Mouse (Mus musculus): ENCODE measurements at regions not wholly inside any gene's neighbourhood (a gene's known extent, or its start where the extent isn't known, plus 50 kb on each side); places are given as distances from the start of the nearest gene placed in this dataset.
"Not testable (repeated sequence)": the region's sequence is repeated elsewhere in the genome, so short reads cannot be mapped to it uniquely, and the experiment has no call there.

DNA sequence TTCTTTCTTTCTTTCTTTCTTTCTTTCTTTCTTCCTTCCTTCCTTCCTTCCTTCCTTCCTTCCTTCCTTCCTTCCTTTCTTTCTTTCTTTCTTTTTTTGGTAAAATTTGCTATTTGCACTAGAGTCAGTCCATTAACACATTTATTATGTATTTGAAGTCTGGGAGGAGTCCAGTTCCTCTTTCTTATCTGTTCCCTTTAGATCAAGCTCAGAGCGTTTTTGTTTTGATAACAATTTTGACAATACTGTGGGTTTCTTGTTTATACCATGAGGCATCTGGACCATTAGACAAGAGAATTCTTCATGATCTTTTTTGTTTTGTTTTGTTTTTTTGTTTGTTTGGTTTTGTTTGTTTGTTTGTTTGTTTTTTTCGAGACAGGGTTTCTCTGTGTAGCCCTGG is 52.3 kb upstream of the Cttnbp2 start:
- not testable (repeated sequence) for DNase-seq

DNA sequence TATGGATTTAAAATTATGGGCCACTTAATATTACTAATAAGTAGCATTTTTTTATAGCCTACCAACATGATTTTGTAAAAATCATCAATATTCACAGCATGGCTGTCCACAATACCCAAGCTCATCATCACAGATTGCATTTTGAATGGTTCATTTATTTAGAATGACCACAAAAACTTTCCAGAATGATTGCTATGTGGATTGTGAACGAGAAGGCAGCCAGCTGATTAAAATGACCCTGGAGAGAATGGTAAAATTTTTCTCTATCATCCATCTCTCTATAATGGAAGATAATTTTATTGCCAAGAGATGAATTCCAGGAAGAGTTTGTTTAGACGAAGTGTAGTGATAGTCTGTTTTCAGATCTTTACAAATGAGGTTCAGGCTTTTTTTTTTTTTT is 54.6 kb upstream of the Cttnbp2 start:
- DNase-seq: no peak

- DNase-seq: peak; percentile 17
Measured at GRCm38 (mm10) chr6:18578501-18578900, 63.9 kb upstream of the Cttnbp2 start.

DNA sequence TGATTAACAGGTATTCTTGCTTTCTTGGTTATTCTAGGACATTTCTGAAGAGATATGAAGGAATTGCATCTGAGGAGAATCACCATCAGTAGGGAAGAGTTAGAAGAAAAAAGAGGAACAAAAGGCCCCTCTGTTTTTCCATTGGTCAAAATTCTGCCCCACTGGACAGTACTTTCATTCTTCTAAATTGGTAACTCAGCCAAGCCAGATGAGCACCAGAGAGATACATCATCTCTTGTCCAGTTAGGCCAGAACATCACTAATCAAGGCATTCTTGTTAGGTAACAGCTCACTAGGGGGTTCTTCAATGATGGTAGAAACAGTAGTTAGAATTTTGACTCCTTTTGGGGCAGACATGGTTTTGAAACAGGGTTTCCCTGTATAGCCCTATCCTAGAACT is 74.8 kb upstream of the Cttnbp2 start:
- no peak for DNase-seq

GRCm38 (mm10) chr6:18596680-18597079 is 82.0 kb upstream of the Cttnbp2 start:
- DNase-seq: no peak

DNA sequence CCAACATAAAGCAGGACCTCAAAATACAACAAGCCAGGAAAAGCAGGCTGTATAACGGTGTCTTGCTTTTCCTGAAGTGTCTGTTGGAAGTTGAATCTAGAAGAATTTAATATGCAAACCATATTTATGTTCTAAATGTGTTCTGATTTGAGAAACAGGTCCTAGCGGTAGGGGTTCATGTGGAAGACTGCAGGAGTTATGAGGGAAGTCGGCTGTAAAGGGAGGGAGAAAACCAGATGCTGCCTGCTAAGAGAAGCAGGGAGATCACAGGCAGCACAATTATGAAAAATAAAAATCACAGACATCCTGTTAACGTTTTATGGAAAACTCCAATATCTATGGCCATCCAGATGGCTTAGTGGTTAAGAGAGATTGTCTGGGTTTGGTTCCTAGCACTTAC is 85.0 kb upstream of the Cttnbp2 start:
- DNase-seq: no peak

- no peak for DNase-seq
Measured at GRCm38 (mm10) chr6:18601926-18602325, 87.3 kb upstream of the Cttnbp2 start.

GRCm38 (mm10) chr6:18621372-18622262 is 107.0 kb upstream of the Cttnbp2 start:
- no peak for DNase-seq

GRCm38 (mm10) chr6:18628591-18628990 is 113.9 kb upstream of the Cttnbp2 start:
- DNase-seq: no peak

GRCm38 (mm10) chr6:18633540-18634200 is 119.0 kb upstream of the Cttnbp2 start:
- DNase-seq: no peak

DNA sequence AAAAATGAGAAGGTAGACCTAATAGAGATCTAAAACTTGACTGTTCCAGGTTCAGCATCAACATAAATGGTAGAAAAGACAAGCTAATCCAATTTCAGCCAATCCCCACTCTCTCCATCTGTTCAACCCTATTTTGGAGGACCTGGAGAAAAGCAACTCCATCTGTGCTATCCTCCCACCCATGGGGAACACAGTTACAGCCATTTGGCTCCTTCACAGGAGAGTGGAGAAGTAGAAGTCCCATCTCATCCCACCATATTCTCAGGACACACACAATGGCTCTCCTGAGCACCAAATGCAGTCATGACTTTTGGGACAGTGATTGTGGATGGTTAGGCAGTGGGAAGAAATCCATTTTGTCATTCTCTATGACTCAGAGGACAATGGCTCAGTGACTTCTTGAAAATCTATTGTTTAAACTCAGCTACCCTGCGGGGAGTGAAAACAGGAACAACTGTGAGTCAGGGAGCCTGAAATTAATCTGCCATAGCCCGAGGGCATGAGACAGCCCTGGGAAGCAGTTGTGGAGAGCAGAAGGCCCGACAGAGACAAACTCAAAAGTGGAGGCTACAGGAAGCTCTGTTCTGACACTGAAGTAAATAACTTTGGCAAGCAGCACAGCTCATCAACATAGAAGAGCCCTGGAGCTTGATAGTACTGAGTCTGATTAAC is 125.2 kb upstream of the Cttnbp2 start:
- peak; percentile 83 for DNase-seq

GRCm38 (mm10) chr6:18648898-18649591 is 134.4 kb upstream of the Cttnbp2 start:
- DNase-seq: no peak

DNA sequence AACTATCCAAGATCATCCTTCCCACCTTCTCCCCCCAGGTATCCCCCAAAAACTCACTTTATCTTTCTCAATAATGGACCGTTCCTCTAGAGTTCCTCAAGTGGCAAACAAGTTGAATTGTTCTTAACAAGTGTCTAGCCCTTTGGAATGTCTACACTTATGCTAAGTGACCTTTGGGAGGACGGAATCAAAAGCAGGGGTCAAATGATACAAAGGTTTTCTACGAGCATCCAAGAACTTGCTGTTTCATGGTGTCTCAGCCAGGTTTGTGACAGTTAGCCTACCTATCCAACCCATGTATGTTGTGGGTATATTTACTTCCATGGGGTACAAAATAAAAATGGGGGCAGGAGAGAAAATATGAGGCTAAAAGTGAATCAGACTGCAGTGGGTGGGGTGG is 136.7 kb upstream of the Cttnbp2 start:
- no peak for DNase-seq

GRCm38 (mm10) chr6:18652006-18652601 is 137.5 kb upstream of the Cttnbp2 start:
- DNase-seq: no peak

DNA sequence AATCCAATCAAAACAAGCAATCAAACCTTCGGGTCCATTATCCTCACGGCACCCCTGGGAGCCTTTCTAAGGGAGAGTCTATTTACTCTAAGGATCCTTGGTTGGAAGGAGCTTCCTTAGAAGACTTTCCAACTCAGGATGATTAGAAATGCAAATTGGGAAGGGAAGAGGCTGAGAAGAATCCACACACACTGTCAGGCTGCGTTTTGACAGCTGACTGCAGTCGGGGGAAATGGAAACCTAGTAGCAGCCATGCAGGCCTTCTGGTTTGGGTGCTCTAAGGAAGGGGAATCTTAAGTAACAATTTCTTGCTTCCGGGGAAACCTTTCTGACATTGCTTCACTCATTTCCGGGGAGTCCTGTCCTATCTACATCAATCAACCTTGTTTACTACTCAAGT is 139.6 kb upstream of the Cttnbp2 start:
- no peak for DNase-seq

- DNase-seq: no peak
Measured at GRCm38 (mm10) chr6:18656202-18656601, 141.6 kb upstream of the Cttnbp2 start.

GRCm38 (mm10) chr6:18656772-18657401 is 142.2 kb upstream of the Cttnbp2 start:
- DNase-seq: no peak

- DNase-seq: no peak
Measured at GRCm38 (mm10) chr6:18664687-18665086, 150.0 kb upstream of the Cttnbp2 start.

DNA sequence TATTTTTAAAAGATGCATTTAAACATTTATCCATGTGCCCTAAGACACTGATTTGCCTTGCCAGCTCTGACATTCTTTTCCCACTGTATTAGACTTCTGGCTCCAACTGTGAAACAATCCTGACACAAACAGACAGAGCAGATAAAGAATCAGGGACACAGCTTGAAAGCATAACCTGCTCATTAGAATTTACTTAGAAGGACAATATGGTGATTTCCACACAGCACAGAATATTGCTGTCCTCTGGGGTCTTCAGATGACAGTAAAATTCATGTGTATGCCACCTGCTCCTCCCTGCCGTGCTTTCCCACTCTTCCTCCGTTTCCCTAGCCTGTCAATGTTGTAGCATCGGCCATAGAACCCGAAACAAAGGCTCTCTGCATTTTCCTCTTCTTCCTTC is 151.3 kb upstream of the Cttnbp2 start:
- DNase-seq: no peak

- no peak for DNase-seq
Measured at GRCm38 (mm10) chr6:18666543-18666942, 151.9 kb upstream of the Cttnbp2 start.

DNA sequence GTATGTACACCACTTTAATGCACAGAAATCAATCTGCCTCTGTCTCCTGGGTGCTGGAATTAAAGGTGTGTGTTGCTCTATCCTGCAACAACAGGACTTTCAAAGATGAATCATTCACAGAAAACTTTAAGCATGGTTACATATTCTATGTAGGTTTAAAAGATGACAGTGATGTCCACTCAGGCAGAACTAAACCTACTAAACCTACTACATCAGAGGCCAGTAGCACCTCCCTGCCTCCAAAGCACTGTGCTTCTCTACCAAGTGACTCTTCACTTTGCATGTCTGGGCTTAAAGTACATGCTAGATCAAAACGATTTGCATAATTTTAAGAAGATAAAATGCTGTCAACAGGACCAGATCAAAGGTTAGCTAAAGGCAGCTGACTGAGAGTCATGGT is 156.0 kb upstream of the Cttnbp2 start:
- no peak for DNase-seq

GRCm38 (mm10) chr6:18674584-18675250 is 160.1 kb upstream of the Cttnbp2 start:
- no peak for DNase-seq
